Mouse (Mus musculus) ovary, postnatal 36 days (tissue): ENCODE results near the gene Susd3.

ENCODE experiments used
- DNase-seq: peaks from one replicate; pipeline ENCODE4 v3.0.0; 2022; ENCODE audit warnings: low spot score, mixed read lengths

The Susd3 gene

DNA sequence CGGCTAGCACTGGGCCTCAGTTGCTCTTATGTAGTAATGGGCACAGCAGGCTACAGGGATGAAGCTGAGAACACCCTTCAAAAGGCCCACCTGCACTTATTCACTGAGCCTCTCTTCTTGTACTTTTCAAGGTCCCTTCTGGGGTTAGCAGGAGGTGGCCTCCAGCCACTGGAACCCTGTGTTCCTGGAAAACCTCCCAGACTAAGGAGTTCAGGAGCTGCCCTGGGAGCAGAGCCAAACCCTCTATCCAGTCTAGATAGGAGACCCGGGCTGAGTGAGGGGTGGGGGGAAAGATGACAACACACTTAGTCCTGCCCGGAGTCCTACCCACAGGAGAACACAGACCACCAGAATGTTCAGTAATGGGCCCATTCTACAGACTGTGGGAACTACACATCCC is 2.5 kb downstream of the Susd3 start:
- peak; percentile 57 for DNase-seq

DNA sequence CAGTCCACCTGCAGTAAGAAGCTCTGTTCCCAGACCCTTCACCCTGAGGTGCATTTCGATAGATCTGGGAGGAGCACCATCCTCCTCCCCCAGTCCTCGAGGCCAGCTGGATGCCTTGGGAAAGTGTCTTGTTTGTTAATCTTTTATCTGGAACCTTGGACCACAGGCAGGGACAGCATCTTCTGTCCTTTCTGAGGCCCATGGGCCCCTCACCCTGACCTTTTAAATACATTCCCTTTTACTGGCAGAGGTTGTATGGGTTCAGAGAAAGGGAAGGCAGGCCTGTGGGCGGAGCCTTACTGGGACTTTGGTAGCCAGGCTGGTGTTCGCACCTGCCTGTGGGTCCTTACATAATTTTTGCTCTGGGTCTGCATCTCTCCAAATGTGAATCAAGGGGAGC is 3.3 kb downstream of the Susd3 start:
- DNase-seq: peak; percentile 39

DNA sequence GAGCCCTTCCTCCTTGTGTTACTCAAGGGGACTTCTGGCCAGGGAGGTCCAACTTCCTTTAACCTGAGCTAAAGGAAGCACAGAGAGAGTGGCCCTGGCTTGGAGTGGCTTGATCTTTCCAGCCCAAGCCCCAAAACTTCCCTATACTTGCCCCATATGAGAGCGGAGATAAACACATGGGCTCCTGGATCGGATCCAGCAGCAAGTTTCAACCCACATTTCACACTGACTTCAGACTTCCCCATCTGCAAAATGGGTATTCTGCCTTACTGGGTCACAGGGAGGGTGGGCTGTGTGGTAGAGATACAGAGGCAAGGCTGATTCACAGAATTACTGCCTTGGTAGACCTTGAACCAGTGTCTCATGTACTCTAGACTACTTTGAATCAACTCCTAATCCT is 5.0 kb downstream of the Susd3 start:
- DNase-seq: no peak

DNA sequence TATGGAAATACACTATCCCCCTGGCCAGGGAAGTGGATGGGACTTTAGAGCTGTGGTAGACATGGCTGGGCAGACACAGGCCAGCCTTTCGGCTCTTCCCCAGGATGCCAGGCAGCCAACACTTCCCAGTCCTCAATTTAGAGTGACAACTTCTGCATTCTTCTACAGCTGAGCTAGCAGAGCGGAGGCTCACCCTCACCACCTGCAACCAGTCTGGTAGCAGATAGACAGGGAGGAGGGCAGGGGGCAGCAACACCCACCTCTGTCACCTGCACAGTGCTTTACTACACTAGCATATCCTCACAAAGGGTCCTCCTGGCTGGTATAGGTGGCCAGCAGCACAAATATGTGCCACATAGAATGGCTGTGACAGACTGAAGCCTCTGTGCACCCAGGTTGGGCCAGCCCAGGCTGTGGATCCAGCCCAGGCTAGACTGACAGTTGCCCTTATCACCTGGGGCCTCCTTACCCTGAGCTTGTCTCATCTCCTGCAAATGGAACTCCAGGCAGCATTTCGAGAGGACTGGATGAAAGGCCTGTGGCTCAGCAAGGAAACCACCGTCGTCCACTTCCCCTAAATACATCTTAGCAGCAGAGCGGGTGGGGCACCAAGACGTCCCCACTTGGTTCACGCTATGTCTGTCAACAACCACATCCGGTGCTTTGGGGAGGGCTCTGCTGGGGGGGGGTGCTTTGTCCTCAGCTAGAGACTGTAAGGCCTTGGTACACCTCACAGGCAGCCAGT is 6.0 kb downstream of the Susd3 start:
- DNase-seq: no peak

- no peak for DNase-seq
Measured at GRCm38 (mm10) chr13:49238737-49239136, 9.8 kb downstream of the Susd3 start.

- no peak for DNase-seq
Measured at GRCm38 (mm10) chr13:49237617-49238016, 10.9 kb downstream of the Susd3 start.

- DNase-seq: no peak
Measured at GRCm38 (mm10) chr13:49234711-49235110, 13.8 kb downstream of the Susd3 start.

GRCm38 (mm10) chr13:49233792-49234572 is 14.5 kb downstream of the Susd3 start:
- no peak for DNase-seq

GRCm38 (mm10) chr13:49225633-49226032 is 22.9 kb downstream of the Susd3 start:
- no peak for DNase-seq

GRCm38 (mm10) chr13:49225159-49225558 is 23.3 kb downstream of the Susd3 start:
- no peak for DNase-seq

DNA sequence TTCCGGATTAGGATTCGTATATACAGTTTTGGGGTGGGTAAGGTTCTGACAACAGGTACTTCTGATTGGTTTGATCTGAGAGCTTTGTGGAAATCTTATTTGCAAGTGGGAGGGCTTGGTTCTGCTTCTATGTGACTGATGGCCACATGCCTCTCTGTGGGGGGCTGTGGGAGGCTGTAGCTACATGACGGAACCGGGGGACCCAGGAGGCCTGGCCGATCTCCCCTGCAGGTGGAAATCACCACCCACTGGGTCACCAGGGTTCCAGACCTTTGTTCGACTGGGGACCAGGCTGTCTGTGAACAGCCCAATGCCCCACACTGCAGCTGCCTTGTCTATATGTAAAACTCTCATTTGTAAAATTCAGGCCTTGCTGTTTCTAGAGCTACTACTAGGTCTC is 23.8 kb downstream of the Susd3 start:
- no peak for DNase-seq

DNA sequence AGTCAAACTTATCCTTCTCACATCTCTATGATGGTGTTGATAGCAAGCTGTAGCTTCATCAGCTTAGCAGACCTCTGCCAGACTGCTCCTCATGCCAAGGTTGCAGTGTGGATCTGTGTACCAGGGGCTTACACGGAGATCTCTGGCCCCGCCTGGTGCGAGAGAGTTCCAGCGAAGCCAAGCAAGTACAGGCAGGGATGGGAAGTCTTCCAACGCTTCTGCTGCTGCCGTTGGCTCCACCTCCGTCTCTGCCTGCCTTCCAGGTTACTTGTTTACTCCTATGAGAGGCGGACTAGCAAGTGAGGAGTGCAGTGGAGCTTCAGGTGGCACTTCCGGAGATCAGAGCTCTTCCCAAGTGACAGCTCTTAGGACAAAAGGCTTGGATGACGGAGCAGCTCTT is 24.2 kb downstream of the Susd3 start:
- DNase-seq: no peak

DNA sequence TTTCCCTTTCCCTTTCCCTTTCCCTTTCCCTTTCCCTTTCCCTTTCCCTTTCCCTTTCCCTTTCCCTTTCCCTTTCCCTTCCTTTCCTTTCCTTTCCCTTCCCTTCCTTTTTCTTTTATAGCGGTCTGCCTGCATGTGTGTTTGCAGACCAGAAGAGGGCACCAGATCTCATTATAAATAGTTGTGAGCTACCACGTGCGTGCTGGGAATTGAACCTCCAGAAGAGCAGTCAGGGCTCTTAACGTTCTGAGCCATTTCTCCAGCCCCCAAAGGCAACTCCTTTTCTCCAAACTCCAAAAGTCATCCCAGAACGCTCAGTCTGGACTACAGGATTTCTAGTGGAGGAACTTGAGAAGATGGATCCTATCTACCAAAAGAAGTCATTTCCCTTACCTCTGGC is 27.6 kb downstream of the Susd3 start:
- DNase-seq: no peak

DNA sequence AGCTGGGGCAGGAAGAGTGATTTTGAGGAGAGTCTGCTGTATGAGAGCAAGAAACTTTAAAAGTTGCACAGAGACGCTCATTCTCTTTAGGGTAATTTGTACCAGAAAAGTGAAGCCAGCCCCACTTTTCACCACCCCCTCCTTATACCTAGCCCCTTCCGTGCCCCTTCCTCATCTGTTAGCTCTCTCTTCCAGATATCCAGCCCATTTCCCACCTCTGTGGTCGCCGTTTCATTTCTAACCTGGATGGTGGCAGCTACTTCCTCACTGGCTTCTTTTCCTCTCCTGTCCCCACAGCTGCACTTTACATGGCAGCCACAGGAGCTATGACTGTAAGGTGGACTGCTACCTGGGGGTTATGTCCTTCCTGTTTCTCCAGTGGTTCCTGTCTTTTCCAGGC is 29.1 kb downstream of the Susd3 start:
- DNase-seq: no peak

DNA sequence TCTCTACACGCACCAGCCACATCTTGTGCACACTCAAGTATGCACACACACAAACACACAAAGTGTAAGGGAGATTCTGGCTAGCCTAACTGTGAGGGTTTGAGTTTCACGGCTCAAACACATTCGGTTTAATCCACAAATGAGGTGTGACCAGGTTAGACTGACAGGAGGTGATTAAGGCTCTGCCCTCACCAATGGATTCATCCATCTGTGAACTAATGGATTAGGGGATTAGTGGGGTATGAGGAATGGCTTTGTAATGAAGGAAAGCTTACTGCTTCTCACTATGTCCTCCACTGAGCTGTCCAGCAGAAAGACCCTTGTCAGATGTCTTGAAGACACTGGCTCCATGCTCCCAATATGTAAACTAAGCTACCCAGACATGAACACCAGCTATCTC is 29.9 kb downstream of the Susd3 start:
- no peak for DNase-seq

DNA sequence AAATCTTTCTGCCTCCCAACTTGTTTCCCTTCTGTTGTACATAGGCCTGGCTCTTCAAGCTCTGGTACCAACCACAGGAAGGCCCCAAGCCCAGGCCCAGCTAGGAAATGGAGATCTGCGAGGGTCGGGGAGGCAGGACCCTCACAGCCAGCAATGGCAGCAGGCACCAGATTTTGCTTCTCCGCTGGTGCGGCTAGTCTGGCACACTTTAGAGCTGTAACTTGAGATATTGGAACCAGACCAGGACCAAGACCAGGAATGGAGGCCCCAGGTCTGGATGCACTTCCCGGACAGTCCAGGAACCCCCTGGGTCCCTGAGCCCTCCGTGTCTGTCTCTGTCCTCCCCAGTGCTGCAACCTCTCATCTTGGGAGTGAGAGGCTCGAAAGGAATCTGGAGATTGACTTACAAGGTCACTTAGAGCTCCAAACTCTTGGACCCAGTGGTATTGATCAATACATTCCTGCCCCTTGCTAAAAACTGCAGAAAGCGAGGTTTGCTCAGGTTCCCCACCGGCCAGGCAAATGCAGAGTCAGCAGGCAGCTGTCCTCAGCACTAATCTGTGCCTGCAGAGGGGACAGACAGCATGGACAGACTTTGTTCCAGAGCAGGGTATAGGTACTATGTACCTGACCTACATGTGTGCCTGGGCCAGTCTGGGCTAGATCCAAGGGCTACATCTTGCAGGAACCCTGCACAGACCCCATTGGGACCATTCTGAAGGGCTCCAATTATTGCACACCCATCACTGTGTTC is 31.5 kb downstream of the Susd3 start:
- DNase-seq: no peak

DNA sequence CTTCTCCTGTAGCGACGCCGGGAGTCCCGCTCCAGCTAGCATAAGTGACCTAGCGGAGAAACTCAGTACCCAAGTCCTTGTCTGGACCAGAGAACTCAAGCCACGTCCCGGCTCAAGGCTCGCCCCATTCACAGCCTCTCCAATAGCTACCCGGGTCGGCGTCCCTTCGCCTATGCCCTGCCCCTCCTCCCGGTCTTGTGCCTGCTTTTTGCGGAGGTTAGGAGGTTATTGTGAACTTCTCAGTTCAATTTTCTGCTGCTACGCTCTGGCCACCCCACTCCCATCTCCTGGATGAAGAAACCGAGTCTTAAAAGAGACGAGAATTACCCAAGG is 32.3 kb downstream of the Susd3 start:
- no peak for DNase-seq

DNA sequence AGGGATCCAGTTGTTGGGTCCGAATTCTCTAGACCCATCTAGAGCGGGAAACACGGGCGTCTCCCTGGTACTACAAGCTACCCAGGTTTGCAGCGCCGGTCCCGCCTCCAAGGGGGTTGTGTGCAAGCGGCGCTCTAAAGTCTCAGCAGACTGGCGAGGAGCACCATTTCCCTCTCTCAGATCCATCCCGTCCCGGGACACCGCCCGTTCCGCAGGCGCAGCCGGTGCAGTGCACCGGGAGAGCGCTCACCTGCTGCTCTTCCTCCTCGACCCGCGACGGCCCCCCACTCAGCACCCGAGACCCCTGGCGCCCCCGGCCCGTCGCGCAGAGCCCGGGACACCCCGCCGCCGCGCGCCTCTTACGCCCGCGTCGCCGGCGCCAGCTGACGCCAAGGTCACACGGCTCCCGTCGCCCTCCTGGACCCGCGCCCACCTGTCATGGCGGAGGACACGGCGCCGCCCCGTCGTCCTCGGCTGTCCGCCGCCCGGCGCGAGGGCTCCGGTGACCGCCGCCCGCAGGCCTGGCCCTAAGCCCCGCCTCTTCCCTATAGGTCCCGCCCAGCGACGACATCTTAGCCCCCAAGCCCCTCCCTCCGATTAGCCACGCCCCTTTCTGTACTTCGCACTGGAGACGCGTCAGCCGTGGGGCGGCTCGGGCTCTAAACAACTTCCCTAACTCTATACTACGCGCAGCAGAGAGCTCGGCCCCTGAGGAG is 32.8 kb downstream of the Susd3 start, which contains the start of gene Card19:
Card19 (minus strand) TSS at position 534 of the 716 bp plus-strand sequence.
- DNase-seq: peak; percentile 95

GRCm38 (mm10) chr13:49215128-49215503 is 33.4 kb downstream of the Susd3 start:
- no peak for DNase-seq

GRCm38 (mm10) chr13:49214454-49214853 is 34.1 kb downstream of the Susd3 start:
- no peak for DNase-seq

DNA sequence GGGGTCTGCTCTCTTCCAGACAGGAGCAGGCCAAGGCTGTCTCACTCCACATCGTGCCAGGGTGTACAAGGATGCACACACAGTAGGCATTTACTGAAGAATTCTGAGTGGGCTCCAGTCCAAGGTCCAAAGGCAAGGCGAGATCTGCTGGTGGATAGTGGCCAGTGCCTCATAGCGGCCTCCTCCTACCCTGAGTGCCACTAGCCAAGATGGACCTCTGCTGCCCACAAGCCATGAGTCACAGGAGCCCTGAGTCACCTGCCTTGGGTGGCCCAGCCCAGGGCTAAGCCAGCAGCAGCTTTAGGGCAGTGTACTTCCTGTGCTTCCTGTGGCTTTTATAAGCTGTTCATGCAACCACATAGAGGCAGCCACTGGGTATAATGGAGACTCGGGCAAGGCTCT is 35.0 kb downstream of the Susd3 start:
- DNase-seq: peak; percentile 48
